Mouse (Mus musculus) heart, embryonic 16.5 days (tissue): ENCODE data around the gene Ablim1. TPM values are rescaled to one million over a fixed set of nuclear protein-coding genes. Genes with fewer than 3 reads are reported as not detected.

Experiments
- ATAC-seq: fragments of 200-750 bp; cut with Nextera tagmentation; replicated peaks from 2 replicates; pipeline ENCODE4 v1.8.0; 2017; ENCODE audit warnings: moderate number of reproducible peaks; ENCODE audit not compliant: insufficient read depth, low FRiP score; ENCODE audit errors: extremely low read depth
- H3K27ac ChIP-seq: fragments of 300-500 bp; sonication (generic); 2 replicates; pipeline ENCODE4 v1.5.1; 2014; ENCODE audit warnings: mild to moderate bottlenecking, low read length, control low read depth, moderate library complexity
- H3K27me3 ChIP-seq: fragments of 300-500 bp; sonication (generic); 2 replicates; pipeline ENCODE4 v1.6.1; 2014; ENCODE audit warnings: low read length, mixed read lengths; ENCODE audit not compliant: control insufficient read depth, insufficient read depth
- H3K36me3 ChIP-seq: fragments of 300-500 bp; sonication (generic); 2 replicates; pipeline ENCODE4 v1.6.1; 2014; ENCODE audit not compliant: control insufficient read depth, insufficient read depth
- H3K4me1 ChIP-seq: fragments of 300-500 bp; sonication (generic); 2 replicates; pipeline ENCODE4 v1.6.1; 2014; ENCODE audit warnings: low read length, mixed read lengths; ENCODE audit not compliant: control insufficient read depth, insufficient read depth
- H3K4me2 ChIP-seq: fragments of 300-500 bp; sonication (generic); 2 replicates; pipeline ENCODE4 v1.6.1; 2014; ENCODE audit warnings: low read depth, mild to moderate bottlenecking, control low read depth, low read length
- H3K4me3 ChIP-seq: fragments of 300-500 bp; sonication (generic); 2 replicates; pipeline ENCODE4 v1.5.1; 2014; ENCODE audit warnings: mild to moderate bottlenecking, control low read depth, low read length
- H3K9ac ChIP-seq: fragments of 300-500 bp; sonication (generic); 2 replicates; pipeline ENCODE4 v1.6.1; 2014; ENCODE audit warnings: low read length, control low read depth
- H3K9me3 ChIP-seq: fragments of 300-500 bp; sonication (generic); replicated peaks from 2 replicates; pipeline ENCODE4 v1.6.1; 2016; ENCODE audit warnings: low read length; ENCODE audit not compliant: control insufficient read depth
- WGBS: fragments of 180-500 bp; shearing (Covaris S2); extraction: QIAGEN DNeasy Blood & Tissue Kit; methylation state at CpG from one replicate; pipeline ENCODE4 v1.1.7; 2014; 5-methylcytosine and 5-hydroxymethylcytosine counted together
- polyA plus RNA-seq: library from polyadenylated mRNA; unstranded; fragments of >200 nt; fragmentation: Nextera tagmentation; extraction: Ambion mirVana; gene quantifications from 2 replicates; pipeline ENCODE4 v1.2.1, GENCODE M21; 2015

Gene Ablim1
- polyA plus RNA-seq, 1 experiment from 2014 or later = 72.6 TPM

GRCm38 (mm10) chr19:57180333-57180732, 134.4 kb downstream of the Ablim1 start:
- H3K4me1 ChIP-seq = peaks cover 43% of the 10 kb centered on the region
- WGBS = 67% methylated on average over 9 of the region's 9 CpGs
- ATAC-seq = no peak
- peak overlapping the region; percentile 50 for H3K27ac ChIP-seq
- H3K4me2 ChIP-seq = no peak overlapping the region
- H3K27me3 ChIP-seq = no peaks in the 10 kb centered on the region
- H3K36me3 ChIP-seq = no peaks in the 10 kb centered on the region
- no peak overlapping the region for H3K4me3 ChIP-seq
- no peak overlapping the region for H3K9ac ChIP-seq
- H3K9me3 ChIP-seq = no peaks in the 10 kb centered on the region

GRCm38 (mm10) chr19:57179269-57179668, 135.4 kb downstream of the Ablim1 start:
- 63% methylated on average over 7 of the region's 7 CpGs for WGBS
- ATAC-seq = no peak
- Histone ChIP-seq H3K27me3 (no peaks in the 10 kb centered on the region), H3K4me3 (no peak overlapping the region), H3K4me2 (no peak overlapping the region), H3K27ac (peak overlapping the region; percentile 49; the same call in 1 of the 2 replicates), H3K9ac (no peak overlapping the region), H3K36me3 (no peaks in the 10 kb centered on the region), H3K9me3 (no peaks in the 10 kb centered on the region), H3K4me1 (peaks cover 41% of the 10 kb centered on the region)

GRCm38 (mm10) chr19:57177334-57177733, 137.4 kb downstream of the Ablim1 start:
- no peaks in the 10 kb centered on the region for H3K9me3 ChIP-seq
- no peak overlapping the region for H3K9ac ChIP-seq
- 53% methylated on average over 6 of the region's 6 CpGs for WGBS
- no peak for ATAC-seq
- peaks cover 39% of the 10 kb centered on the region for H3K4me1 ChIP-seq
- peak overlapping the region; percentile 64 for H3K27ac ChIP-seq
- H3K27me3 ChIP-seq = no peaks in the 10 kb centered on the region
- H3K4me2 ChIP-seq = no peak overlapping the region
- peaks cover 9% of the 10 kb centered on the region for H3K36me3 ChIP-seq
- no peak overlapping the region for H3K4me3 ChIP-seq

GRCm38 (mm10) chr19:57175077-57175476, 139.6 kb downstream of the Ablim1 start:
- Histone ChIP-seq H3K9me3 (no peaks in the 10 kb centered on the region), H3K36me3 (peaks cover 12% of the 10 kb centered on the region), H3K27ac (no peak overlapping the region), H3K9ac (no peak overlapping the region), H3K4me3 (no peak overlapping the region), H3K4me2 (no peak overlapping the region), H3K27me3 (no peaks in the 10 kb centered on the region), H3K4me1 (peaks cover 29% of the 10 kb centered on the region)
- ATAC-seq = no peak

GRCm38 (mm10) chr19:57174541-57174940, 140.2 kb downstream of the Ablim1 start:
- no peak overlapping the region for H3K27ac ChIP-seq
- H3K27me3 ChIP-seq = no peaks in the 10 kb centered on the region
- 75% methylated on average over 5 of the region's 5 CpGs for WGBS
- H3K4me1 ChIP-seq = peaks cover 29% of the 10 kb centered on the region
- H3K9ac ChIP-seq = no peak overlapping the region
- H3K9me3 ChIP-seq = no peaks in the 10 kb centered on the region
- H3K4me2 ChIP-seq = no peak overlapping the region
- ATAC-seq = no peak
- H3K4me3 ChIP-seq = no peak overlapping the region
- peaks cover 12% of the 10 kb centered on the region for H3K36me3 ChIP-seq

GRCm38 (mm10) chr19:57174045-57174444, 140.7 kb downstream of the Ablim1 start:
- Histone ChIP-seq H3K27me3 (no peaks in the 10 kb centered on the region), H3K4me3 (no peak overlapping the region), H3K4me2 (no peak overlapping the region), H3K27ac (no peak overlapping the region), H3K9ac (no peak overlapping the region), H3K36me3 (peaks cover 12% of the 10 kb centered on the region), H3K4me1 (peaks cover 29% of the 10 kb centered on the region), H3K9me3 (no peaks in the 10 kb centered on the region)
- ATAC-seq = no peak
- 72% methylated on average over 5 of the region's 5 CpGs for WGBS

- Histone ChIP-seq H3K9me3 (no peaks in the 10 kb centered on the region), H3K4me1 (peaks cover 26% of the 10 kb centered on the region), H3K4me3 (no peak overlapping the region), H3K4me2 (no peak overlapping the region), H3K27me3 (no peaks in the 10 kb centered on the region), H3K27ac (no peak overlapping the region), H3K9ac (no peak overlapping the region), H3K36me3 (peaks cover 12% of the 10 kb centered on the region)
- no peak for ATAC-seq
- 81% methylated on average over 5 of the region's 5 CpGs for WGBS
These were observed 142.4 kb downstream of the Ablim1 start for GRCm38 (mm10) chr19:57172321-57172720.

GRCm38 (mm10) chr19:57170880-57171279, 143.8 kb downstream of the Ablim1 start:
- H3K36me3 ChIP-seq = peaks cover 12% of the 10 kb centered on the region
- no peaks in the 10 kb centered on the region for H3K9me3 ChIP-seq
- H3K27ac ChIP-seq = no peak overlapping the region
- no peak overlapping the region for H3K4me2 ChIP-seq
- H3K27me3 ChIP-seq = no peaks in the 10 kb centered on the region
- peaks cover 27% of the 10 kb centered on the region for H3K4me1 ChIP-seq
- no peak overlapping the region for H3K4me3 ChIP-seq
- H3K9ac ChIP-seq = no peak overlapping the region
- 81% methylated on average over 5 of the region's 5 CpGs for WGBS
- no peak for ATAC-seq

- Histone ChIP-seq H3K36me3 (peaks cover 12% of the 10 kb centered on the region), H3K27ac (no peak overlapping the region), H3K4me1 (peaks cover 34% of the 10 kb centered on the region), H3K4me2 (no peak overlapping the region), H3K4me3 (no peak overlapping the region), H3K9ac (no peak overlapping the region), H3K27me3 (no peaks in the 10 kb centered on the region), H3K9me3 (no peaks in the 10 kb centered on the region)
- ATAC-seq = no peak
- 93% methylated on average over 2 of the region's 2 CpGs for WGBS
These were observed 145.2 kb downstream of the Ablim1 start for GRCm38 (mm10) chr19:57169485-57169884.

- no peak overlapping the region for H3K4me2 ChIP-seq
- no peak overlapping the region for H3K27ac ChIP-seq
- ATAC-seq = no peak
- H3K9ac ChIP-seq = no peak overlapping the region
- no peaks in the 10 kb centered on the region for H3K27me3 ChIP-seq
- WGBS = 78% methylated on average over 5 of the region's 5 CpGs
- H3K36me3 ChIP-seq = peaks cover 7% of the 10 kb centered on the region
- no peak overlapping the region for H3K4me3 ChIP-seq
- peaks cover 33% of the 10 kb centered on the region for H3K4me1 ChIP-seq
- H3K9me3 ChIP-seq = no peaks in the 10 kb centered on the region
These were observed 147.0 kb downstream of the Ablim1 start for GRCm38 (mm10) chr19:57167721-57168120.
